Mouse (Mus musculus) bone marrow, adult 2 months (tissue): ENCODE measurements around the gene Prickle4.

Experiments
- CTCF ChIP-seq: fragments of 200-500 bp; IDR thresholded peaks from 2 replicates; pipeline ENCODE4 v1.5.1; 2011; ENCODE audit warnings: low read length, control low read depth; ENCODE audit not compliant: control insufficient read depth, insufficient read depth
- POLR2A ChIP-seq: fragments of 200-500 bp; IDR thresholded peaks from 2 replicates; pipeline ENCODE4 v1.6.1; 2011; ENCODE audit warnings: low read depth, mild to moderate bottlenecking, control low read depth, low read length, borderline replicate concordance; ENCODE audit not compliant: control insufficient read depth

DNA sequence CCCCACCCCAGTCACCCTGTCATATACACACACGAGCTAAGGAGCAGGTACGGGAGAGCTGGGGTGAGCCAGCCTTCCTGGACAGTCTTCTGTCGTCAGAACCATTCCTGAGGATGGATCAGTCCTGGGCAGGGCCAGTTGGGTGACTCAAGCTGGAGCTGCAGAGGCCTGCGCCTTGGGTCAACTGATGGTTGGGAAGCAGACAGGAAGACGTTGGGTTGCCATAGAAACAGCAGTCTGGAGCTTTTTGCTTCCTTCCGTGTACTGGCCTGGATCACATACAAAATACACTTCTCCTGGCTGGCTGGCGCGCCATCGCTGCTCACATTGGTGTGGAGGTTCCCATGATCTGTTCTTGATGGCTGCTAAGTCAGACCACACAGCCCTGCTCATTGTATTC is 7.3 kb upstream of the Prickle4 start:
- no peak for TF ChIP-seq CTCF
- TF ChIP-seq POLR2A, result peak; percentile 16; the same call in 1 of the 2 replicates
